Mouse (Mus musculus): ENCODE results near the gene Etnk2.

Etnk2 gene

GRCm38 (mm10) chr1:133351762-133352161 lies 11.6 kb upstream of the Etnk2 start:
- ATAC-seq (ENCODE audit: low TSS enrichment), result no peak

GRCm38 (mm10) chr1:133353371-133353809 lies 10.0 kb upstream of the Etnk2 start:
- ATAC-seq (ENCODE audit: low TSS enrichment), result peak; percentile 84

GRCm38 (mm10) chr1:133355469-133355868 lies 7.9 kb upstream of the Etnk2 start:
- ATAC-seq (ENCODE audit: low TSS enrichment), result no peak

GRCm38 (mm10) chr1:133355912-133356311 lies 7.5 kb upstream of the Etnk2 start:
- no peak for ATAC-seq (ENCODE audit: low TSS enrichment)

GRCm38 (mm10) chr1:133356330-133356729 lies 7.0 kb upstream of the Etnk2 start:
- ATAC-seq (ENCODE audit: low TSS enrichment), result no peak

GRCm38 (mm10) chr1:133361006-133361405 lies 2.4 kb upstream of the Etnk2 start:
- ATAC-seq (ENCODE audit: low TSS enrichment), result no peak

GRCm38 (mm10) chr1:133362103-133362502 lies 1.3 kb upstream of the Etnk2 start:
- no peak for ATAC-seq (ENCODE audit: low TSS enrichment)

- ATAC-seq (ENCODE audit: low TSS enrichment), result 0 out of 2 replicates have a peak, but pooled peaks have one; percentile 3
Measured at GRCm38 (mm10) chr1:133364022-133364630, 754 bp downstream of the Etnk2 start.

- ATAC-seq (ENCODE audit: low TSS enrichment), result no peak
Measured at GRCm38 (mm10) chr1:133364890-133365289, 1.5 kb downstream of the Etnk2 start.

- ATAC-seq (ENCODE audit: low TSS enrichment), result peak; percentile 4; the same call in 1 of the 2 replicates
Measured at GRCm38 (mm10) chr1:133366951-133367605, 3.7 kb downstream of the Etnk2 start.

- 0 out of 2 replicates have a peak, but pooled peaks have one; percentile 7 for ATAC-seq (ENCODE audit: low TSS enrichment)
Measured at GRCm38 (mm10) chr1:133367606-133368488, 4.5 kb downstream of the Etnk2 start.

GRCm38 (mm10) chr1:133368644-133369043 lies 5.3 kb downstream of the Etnk2 start:
- peak; percentile 55 for ATAC-seq (ENCODE audit: low TSS enrichment)

GRCm38 (mm10) chr1:133370352-133370751 lies 7.0 kb downstream of the Etnk2 start:
- no peak for ATAC-seq (ENCODE audit: low TSS enrichment)

GRCm38 (mm10) chr1:133371431-133371830 lies 8.1 kb downstream of the Etnk2 start:
- ATAC-seq (ENCODE audit: low TSS enrichment), result no peak

- ATAC-seq (ENCODE audit: low TSS enrichment), result no peak
Measured at GRCm38 (mm10) chr1:133372113-133372512, 8.7 kb downstream of the Etnk2 start.

- ATAC-seq (ENCODE audit: low TSS enrichment), result peak; percentile 76
Measured at GRCm38 (mm10) chr1:133375696-133376346, 12.4 kb downstream of the Etnk2 start.

GRCm38 (mm10) chr1:133377547-133377946 lies 14.2 kb downstream of the Etnk2 start:
- no peak for ATAC-seq (ENCODE audit: low TSS enrichment)

- no peak for ATAC-seq (ENCODE audit: low TSS enrichment)
Measured at GRCm38 (mm10) chr1:133379254-133379985, 16.0 kb downstream of the Etnk2 start.

GRCm38 (mm10) chr1:133379986-133380320 lies 16.6 kb downstream of the Etnk2 start:
- ATAC-seq (ENCODE audit: low TSS enrichment), result no peak

- no peak for ATAC-seq (ENCODE audit: low TSS enrichment)
Measured at GRCm38 (mm10) chr1:133380347-133381065, 17.1 kb downstream of the Etnk2 start.

- ATAC-seq (ENCODE audit: low TSS enrichment), result peak; percentile 56; the same call in 1 of the 2 replicates
Measured at GRCm38 (mm10) chr1:133382008-133382407, 18.6 kb downstream of the Etnk2 start.

Measured in frontal cortex, adult (tissue).